Mouse (Mus musculus): ENCODE measurements around the gene Elmo3. TPM values are rescaled to one million over a fixed set of nuclear protein-coding genes. Genes with fewer than 3 reads are reported as not detected.
A peak's percentile ranks its signal among the peaks of the same experiment; 100 is the strongest.
"Not testable (repeated sequence)": the region's sequence is repeated elsewhere in the genome, so short reads cannot be mapped to it uniquely, and the experiment has no call there.

The Elmo3 gene
- polyA plus RNA-seq, 1 experiment from 2014 or later: 3.5 TPM

DNA sequence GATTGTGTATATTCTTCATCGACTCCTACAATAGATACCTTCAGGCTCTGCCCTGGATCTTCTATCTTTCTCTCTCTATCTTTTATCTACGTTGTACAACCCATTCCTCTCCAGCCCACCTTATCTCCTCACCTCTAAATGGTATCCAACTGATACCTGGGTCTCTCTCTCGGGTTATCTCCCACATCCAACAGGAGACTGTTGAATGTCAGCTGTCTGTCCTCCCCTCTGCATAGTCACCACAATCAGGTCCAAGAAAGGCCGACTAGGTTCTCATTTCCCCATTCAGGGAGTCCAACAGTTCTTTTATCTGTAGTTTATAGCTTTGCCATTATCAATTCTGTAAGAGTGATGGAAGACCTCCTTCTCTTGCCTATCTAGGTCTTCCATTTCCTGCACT, 23.2 kb upstream of the Elmo3 start:
- no peak for DNase-seq (ENCODE audit: low spot score)
- H3K4me1 ChIP-seq: peaks cover 15% of the 10 kb centered on the region
- 90% methylated on average over 4 of the region's 4 CpGs for WGBS
- peaks cover 40% of the 10 kb centered on the region for H3K36me3 ChIP-seq (replicated peaks)
- peaks cover 88% of the 10 kb centered on the region for H3K27me3 ChIP-seq (replicated peaks; ENCODE audit: low read depth, poor library complexity, severe bottlenecking)
- H3K27ac ChIP-seq (replicated peaks): no peak overlapping the region
- H3K9me3 ChIP-seq: no peaks in the 10 kb centered on the region
- H3K4me3 ChIP-seq: no peak overlapping the region

- DNase-seq (ENCODE audit: low spot score): peak; percentile 67
- Histone ChIP-seq H3K9me3 (no peaks in the 10 kb centered on the region), H3K27me3 (replicated peaks; ENCODE audit: low read depth, poor library complexity, severe bottlenecking) (peaks cover 79% of the 10 kb centered on the region), H3K36me3 (replicated peaks) (peaks cover 40% of the 10 kb centered on the region), H3K4me1 (peaks cover 19% of the 10 kb centered on the region), H3K4me3 (no peak overlapping the region), H3K27ac (replicated peaks) (no peak overlapping the region)
- 28% methylated on average over 23 of the region's 23 CpGs for WGBS
Observed at GRCm38 (mm10) chr8:105283074-105283473, 22.3 kb upstream of the Elmo3 start.

DNA sequence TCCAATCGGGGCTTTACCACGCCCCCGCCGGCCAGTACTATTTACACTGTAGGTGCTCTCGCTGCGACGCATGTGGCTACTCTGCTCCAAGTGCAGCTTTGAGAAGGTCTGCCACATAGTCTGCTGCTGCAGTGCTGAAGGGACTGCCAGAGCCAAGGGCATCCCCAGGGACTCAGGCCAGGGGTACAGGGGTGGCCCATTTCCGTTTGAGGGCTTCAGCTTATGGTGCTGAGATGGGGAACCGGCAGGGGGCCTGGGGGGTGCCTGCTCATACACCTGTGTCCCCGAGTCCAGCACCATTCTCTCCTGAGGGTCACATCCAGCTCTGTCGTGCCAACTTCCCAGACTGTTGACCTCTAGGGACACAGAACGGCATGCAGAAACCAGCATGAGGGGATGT, 19.9 kb upstream of the Elmo3 start:
- H3K27me3 ChIP-seq (replicated peaks; ENCODE audit: low read depth, poor library complexity, severe bottlenecking): peaks cover 65% of the 10 kb centered on the region

DNA sequence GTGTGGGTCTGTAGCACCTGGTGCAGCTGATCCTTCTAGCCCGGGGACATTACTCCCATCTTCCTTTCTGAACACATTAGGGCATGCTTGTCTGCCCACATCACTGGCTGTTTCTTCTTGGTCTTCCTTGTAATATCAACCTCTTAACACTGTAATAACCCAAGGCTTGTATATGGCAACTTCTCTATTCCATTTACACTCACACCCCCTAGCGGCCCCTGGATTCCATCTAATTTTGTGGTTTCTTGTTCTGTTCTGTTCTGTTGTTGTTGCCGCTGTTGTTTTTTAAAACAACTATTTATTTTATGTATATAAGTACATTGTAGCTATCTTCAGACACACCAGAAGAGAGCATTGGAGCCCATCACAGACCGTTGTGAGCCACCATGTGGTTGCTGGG, 18.5 kb upstream of the Elmo3 start:
- H3K27me3 ChIP-seq (replicated peaks; ENCODE audit: low read depth, poor library complexity, severe bottlenecking): peaks cover 60% of the 10 kb centered on the region
- H3K9me3 ChIP-seq: no peaks in the 10 kb centered on the region
- no peak overlapping the region for H3K27ac ChIP-seq (replicated peaks)
- no peak for DNase-seq (ENCODE audit: low spot score)
- 87% methylated on average over 4 of the region's 4 CpGs for WGBS
- H3K36me3 ChIP-seq (replicated peaks): peaks cover 28% of the 10 kb centered on the region
- H3K4me3 ChIP-seq: no peak overlapping the region
- H3K4me1 ChIP-seq: peaks cover 37% of the 10 kb centered on the region

More for the DNA sequence above, 19.9 kb upstream of the Elmo3 start:
- Histone ChIP-seq H3K4me3 (no peak overlapping the region), H3K9me3 (no peaks in the 10 kb centered on the region), H3K27ac (replicated peaks) (no peak overlapping the region), H3K36me3 (replicated peaks) (peaks cover 39% of the 10 kb centered on the region), H3K4me1 (peaks cover 34% of the 10 kb centered on the region)
- no peak for DNase-seq (ENCODE audit: low spot score)
- WGBS: 40% methylated on average over 12 of the region's 12 CpGs

- no peaks in the 10 kb centered on the region for H3K9me3 ChIP-seq
- H3K4me1 ChIP-seq: peaks cover 33% of the 10 kb centered on the region
- peak overlapping the region; percentile 69 for H3K4me3 ChIP-seq
- peaks cover 15% of the 10 kb centered on the region for H3K36me3 ChIP-seq (replicated peaks)
- DNase-seq (ENCODE audit: low spot score): no peak
- H3K27me3 ChIP-seq (replicated peaks; ENCODE audit: low read depth, poor library complexity, severe bottlenecking): peaks cover 58% of the 10 kb centered on the region
- H3K27ac ChIP-seq (replicated peaks): no peak overlapping the region
- WGBS: 92% methylated on average over 5 of the region's 5 CpGs
Observed at GRCm38 (mm10) chr8:105288231-105288630, 17.2 kb upstream of the Elmo3 start.

DNA sequence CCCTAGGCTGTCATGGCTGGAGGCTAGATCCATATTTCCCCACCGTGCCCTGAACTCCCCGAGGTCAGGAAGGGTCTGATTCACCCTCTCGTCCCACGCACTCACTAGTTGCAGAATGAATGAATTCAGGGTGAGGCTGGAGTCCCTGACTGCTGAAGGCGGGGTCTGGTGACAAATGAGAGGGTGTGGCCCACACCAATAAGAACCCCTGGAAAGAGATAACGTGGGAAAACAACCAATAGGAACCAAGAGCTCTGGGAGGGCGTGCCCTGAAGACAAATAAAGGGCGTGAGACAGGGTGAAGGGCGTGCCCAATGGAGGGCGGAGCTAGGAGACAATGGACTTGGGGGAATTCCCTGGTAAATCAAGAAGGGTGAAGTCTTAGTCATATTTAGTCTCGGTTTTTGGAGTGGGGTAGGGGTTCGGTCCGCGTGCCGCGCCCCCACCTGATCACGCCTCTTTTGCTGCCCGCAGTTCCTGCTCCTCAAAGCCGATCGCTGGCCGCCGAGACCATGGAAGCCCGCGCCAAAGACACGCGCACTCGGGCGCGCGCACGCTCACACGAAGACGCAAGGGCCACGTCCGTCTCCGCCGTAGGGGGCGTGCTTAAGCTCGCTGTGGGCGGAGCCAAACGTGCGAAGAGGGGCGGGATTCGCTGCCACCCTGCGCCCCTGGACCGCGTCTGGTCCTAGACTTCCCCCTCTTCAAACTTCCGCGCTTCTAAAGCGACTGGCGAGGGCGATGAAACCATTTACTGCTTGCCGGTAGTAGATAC, 16.3 kb upstream of the Elmo3 start:
- peaks cover 59% of the 10 kb centered on the region for H3K27me3 ChIP-seq (replicated peaks; ENCODE audit: low read depth, poor library complexity, severe bottlenecking)
- under 1% methylated on average over 53 of the region's 53 CpGs for WGBS
- peak overlapping the region; percentile 94 for H3K27ac ChIP-seq (replicated peaks)
- DNase-seq (ENCODE audit: low spot score): peak; percentile 95
- no peaks in the 10 kb centered on the region for H3K9me3 ChIP-seq
- peaks cover 31% of the 10 kb centered on the region for H3K4me1 ChIP-seq
- peaks cover 13% of the 10 kb centered on the region for H3K36me3 ChIP-seq (replicated peaks)
- peak overlapping the region; percentile 69 for H3K4me3 ChIP-seq

- peak; percentile 71 for DNase-seq (ENCODE audit: low spot score)
- WGBS: 2% methylated on average over 43 of the region's 43 CpGs
- peaks cover 31% of the 10 kb centered on the region for H3K4me1 ChIP-seq
- peak within 1 kb of the TSS; percentile 69 for H3K4me3 ChIP-seq
- H3K27ac ChIP-seq (replicated peaks): peak within 1 kb of the TSS; percentile 94
- peaks cover 51% of the 10 kb centered on the region for H3K27me3 ChIP-seq (replicated peaks; ENCODE audit: low read depth, poor library complexity, severe bottlenecking)
- H3K36me3 ChIP-seq (replicated peaks): peaks cover 7% of the 10 kb centered on the region
- no peaks in the 10 kb centered on the region for H3K9me3 ChIP-seq
Observed at GRCm38 (mm10) chr8:105289805-105290460, 15.5 kb upstream of the Elmo3 start, which contains the start of gene 4931428F04Rik. TSS of gene 4931428F04Rik (minus strand) at chr8:105289864.

- H3K27ac ChIP-seq (replicated peaks): no peak overlapping the region
- peak; percentile 90 for DNase-seq (ENCODE audit: low spot score)
- peaks cover 46% of the 10 kb centered on the region for H3K27me3 ChIP-seq (replicated peaks; ENCODE audit: low read depth, poor library complexity, severe bottlenecking)
- H3K9me3 ChIP-seq: no peaks in the 10 kb centered on the region
- peaks cover 31% of the 10 kb centered on the region for H3K4me1 ChIP-seq
- 6% methylated on average over 31 of the region's 31 CpGs for WGBS
- peak overlapping the region; percentile 69 for H3K4me3 ChIP-seq
- no peaks in the 10 kb centered on the region for H3K36me3 ChIP-seq (replicated peaks)
Observed at GRCm38 (mm10) chr8:105290554-105291314, 14.7 kb upstream of the Elmo3 start.

- H3K9me3 ChIP-seq; H3K36me3 ChIP-seq (replicated peaks); DNase-seq (ENCODE audit: low spot score); H3K27ac ChIP-seq (replicated peaks); H3K4me3 ChIP-seq: not testable (repeated sequence)
- 88% methylated on average over 8 of the region's 8 CpGs for WGBS
- peaks cover 47% of the 10 kb centered on the region for H3K27me3 ChIP-seq (replicated peaks; ENCODE audit: low read depth, poor library complexity, severe bottlenecking)
- H3K4me1 ChIP-seq: peaks cover 31% of the 10 kb centered on the region
Observed at GRCm38 (mm10) chr8:105291364-105291763, 14.0 kb upstream of the Elmo3 start.

DNA sequence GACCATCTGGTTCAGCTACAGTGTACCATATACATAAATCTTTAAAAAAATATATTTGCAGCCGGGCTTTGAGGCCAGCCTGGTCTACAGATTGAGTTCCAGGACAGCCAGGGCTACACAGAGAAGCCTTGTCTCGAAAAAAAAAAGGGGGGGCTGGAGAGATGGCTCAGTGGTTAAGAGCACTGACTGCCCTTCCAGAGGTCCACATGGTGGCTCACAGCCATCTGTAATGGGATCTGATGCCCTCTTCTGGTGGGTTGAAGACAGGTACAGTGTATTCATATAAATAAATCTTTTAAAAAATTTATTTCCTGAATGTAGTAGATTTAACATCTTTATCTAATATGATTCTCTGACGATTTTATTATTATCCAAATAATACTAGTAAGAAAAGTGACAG, 13.6 kb upstream of the Elmo3 start:
- WGBS: 66% methylated on average over 3 of the region's 3 CpGs
- not testable (repeated sequence) for H3K4me3 ChIP-seq; H3K27ac ChIP-seq (replicated peaks); DNase-seq (ENCODE audit: low spot score); H3K36me3 ChIP-seq (replicated peaks); H3K9me3 ChIP-seq
- H3K4me1 ChIP-seq: peaks cover 35% of the 10 kb centered on the region
- H3K27me3 ChIP-seq (replicated peaks; ENCODE audit: low read depth, poor library complexity, severe bottlenecking): peaks cover 43% of the 10 kb centered on the region

DNA sequence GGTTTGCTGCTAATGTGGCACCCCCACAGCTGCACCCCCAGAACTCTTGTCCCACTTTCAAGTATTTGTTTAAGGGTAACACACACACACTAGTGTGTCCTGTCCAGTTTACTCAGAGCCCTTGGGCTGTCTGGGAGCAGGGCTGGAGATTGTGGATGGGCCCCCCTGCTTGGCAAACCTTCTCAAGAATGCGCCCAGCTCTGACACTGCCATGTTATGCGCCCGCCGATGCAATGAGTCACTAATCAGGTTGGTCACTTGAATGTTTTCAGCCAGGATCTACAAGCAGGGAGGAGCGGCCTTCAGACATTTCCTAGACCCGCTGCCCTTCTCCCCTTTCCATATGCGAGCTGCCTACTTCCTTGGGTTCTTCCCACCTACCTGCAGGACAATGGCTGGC, 12.9 kb upstream of the Elmo3 start:
- peaks cover 42% of the 10 kb centered on the region for H3K27me3 ChIP-seq (replicated peaks; ENCODE audit: low read depth, poor library complexity, severe bottlenecking)
- no peak overlapping the region for H3K27ac ChIP-seq (replicated peaks)
- H3K9me3 ChIP-seq: no peaks in the 10 kb centered on the region
- H3K4me1 ChIP-seq: peaks cover 39% of the 10 kb centered on the region
- no peak for DNase-seq (ENCODE audit: low spot score)
- H3K36me3 ChIP-seq (replicated peaks): no peaks in the 10 kb centered on the region
- 85% methylated on average over 7 of the region's 7 CpGs for WGBS
- no peak overlapping the region for H3K4me3 ChIP-seq

DNA sequence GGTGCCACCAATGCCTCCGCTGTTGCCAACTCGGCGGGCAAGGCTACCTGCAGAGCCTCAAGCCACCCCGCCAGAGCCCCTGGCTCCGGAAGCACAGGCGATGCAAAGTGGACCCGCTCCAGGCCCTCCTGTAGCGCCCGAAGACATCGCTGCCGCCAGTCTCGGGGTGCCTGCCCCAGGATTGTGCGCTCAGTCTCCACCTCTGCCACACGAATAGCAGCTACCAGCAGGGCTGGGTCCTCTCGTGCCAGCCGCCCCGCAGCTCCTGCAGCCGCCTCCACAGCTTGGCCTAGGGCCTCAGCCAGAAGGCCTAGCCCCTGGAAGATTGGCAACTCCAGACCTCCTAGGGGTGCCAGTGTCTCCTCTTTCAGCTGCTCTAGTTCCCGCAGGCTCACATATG, 12.0 kb upstream of the Elmo3 start:
- H3K9me3 ChIP-seq: no peaks in the 10 kb centered on the region
- 67% methylated on average over 19 of the region's 19 CpGs for WGBS
- H3K27me3 ChIP-seq (replicated peaks; ENCODE audit: low read depth, poor library complexity, severe bottlenecking): peaks cover 42% of the 10 kb centered on the region
- DNase-seq (ENCODE audit: low spot score): no peak
- H3K4me3 ChIP-seq: no peak overlapping the region
- H3K4me1 ChIP-seq: peaks cover 37% of the 10 kb centered on the region
- H3K27ac ChIP-seq (replicated peaks): no peak overlapping the region
- no peaks in the 10 kb centered on the region for H3K36me3 ChIP-seq (replicated peaks)
